Mouse (Mus musculus): ENCODE measurements around the gene Tmem17. TPM values are rescaled to one million over a fixed set of nuclear protein-coding genes. Genes with fewer than 3 reads are reported as not detected.

Tmem17 gene
- polyA plus RNA-seq, 1 experiment from 2014 or later = 16.1 TPM

- peaks cover 4% of the 10 kb centered on the region; the same call in 1 of the 2 replicates for H3K4me1 ChIP-seq (replicated peaks; ENCODE audit: control insufficient read depth, insufficient read depth, low read length)
- no peak overlapping the region for H3K4me2 ChIP-seq (ENCODE audit: low read depth, low read length)
- WGBS = 57% methylated on average over 9 of the region's 9 CpGs
- no peaks in the 10 kb centered on the region for H3K27me3 ChIP-seq (ENCODE audit: control insufficient read depth, insufficient read depth, low read depth, low read length)
- H3K9me3 ChIP-seq (ENCODE audit: control insufficient read depth, low read length) = no peaks in the 10 kb centered on the region
- no peak overlapping the region for H3K9ac ChIP-seq (ENCODE audit: low read length)
- no peak overlapping the region for H3K4me3 ChIP-seq (ENCODE audit: low read length)
- H3K36me3 ChIP-seq (ENCODE audit: control insufficient read depth, insufficient read depth, low read length) = peaks cover 4% of the 10 kb centered on the region
- ATAC-seq (ENCODE audit: low read depth) = no peak; the same call in 1 of the 2 replicates
- no peak overlapping the region for H3K27ac ChIP-seq (ENCODE audit: low read length)
Measured at GRCm38 (mm10) chr11:22500771-22501566, 10.9 kb upstream of the Tmem17 start.

- 44% methylated on average over 11 of the region's 11 CpGs for WGBS
- peaks cover 3% of the 10 kb centered on the region; the same call in 1 of the 2 replicates for H3K36me3 ChIP-seq (ENCODE audit: control insufficient read depth, insufficient read depth, low read length)
- no peak for ATAC-seq (ENCODE audit: low read depth)
- H3K4me1 ChIP-seq (replicated peaks; ENCODE audit: control insufficient read depth, insufficient read depth, low read length) = no peaks in the 10 kb centered on the region
- H3K4me3 ChIP-seq (ENCODE audit: low read length) = peak overlapping the region; percentile 90
- H3K4me2 ChIP-seq (ENCODE audit: low read depth, low read length) = peak overlapping the region; percentile 65
- H3K27me3 ChIP-seq (ENCODE audit: control insufficient read depth, insufficient read depth, low read depth, low read length) = no peaks in the 10 kb centered on the region
- no peaks in the 10 kb centered on the region for H3K9me3 ChIP-seq (ENCODE audit: control insufficient read depth, low read length)
- peak overlapping the region; percentile 95 for H3K27ac ChIP-seq (ENCODE audit: low read length)
- H3K9ac ChIP-seq (ENCODE audit: low read length) = peak overlapping the region; percentile 96
Measured at GRCm38 (mm10) chr11:22513075-22513474, 1.2 kb downstream of the Tmem17 start.

DNA sequence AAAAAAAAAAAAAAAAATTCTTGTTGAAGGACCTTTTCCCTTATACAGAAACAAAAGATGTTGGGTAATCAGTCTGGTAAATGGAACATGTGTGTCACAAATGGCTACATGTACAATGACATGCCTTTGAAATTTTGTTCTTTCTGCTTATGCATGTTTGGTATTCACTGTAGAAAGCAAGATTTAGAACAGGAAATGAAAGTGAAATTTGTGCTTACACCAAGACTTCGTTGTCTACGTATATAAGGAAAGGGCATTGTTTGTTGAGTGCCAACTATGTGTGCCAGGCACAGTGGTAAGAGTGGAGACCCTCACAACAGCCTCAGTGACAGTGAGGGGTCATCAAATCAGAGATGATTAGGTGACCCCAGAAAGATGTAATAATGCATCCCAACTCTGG, 3.2 kb downstream of the Tmem17 start:
- Histone ChIP-seq H3K9me3 (ENCODE audit: control insufficient read depth, low read length) (no peaks in the 10 kb centered on the region), H3K27me3 (ENCODE audit: control insufficient read depth, insufficient read depth, low read depth, low read length) (no peaks in the 10 kb centered on the region), H3K4me2 (ENCODE audit: low read depth, low read length) (no peak overlapping the region), H3K36me3 (ENCODE audit: control insufficient read depth, insufficient read depth, low read length) (peaks cover 6% of the 10 kb centered on the region), H3K27ac (ENCODE audit: low read length) (no peak overlapping the region), H3K9ac (ENCODE audit: low read length) (no peak overlapping the region), H3K4me1 (replicated peaks; ENCODE audit: control insufficient read depth, insufficient read depth, low read length) (no peaks in the 10 kb centered on the region), H3K4me3 (ENCODE audit: low read length) (no peak overlapping the region)
- WGBS = 86% methylated on average over 2 of the region's 2 CpGs
- ATAC-seq (ENCODE audit: low read depth) = no peak

DNA sequence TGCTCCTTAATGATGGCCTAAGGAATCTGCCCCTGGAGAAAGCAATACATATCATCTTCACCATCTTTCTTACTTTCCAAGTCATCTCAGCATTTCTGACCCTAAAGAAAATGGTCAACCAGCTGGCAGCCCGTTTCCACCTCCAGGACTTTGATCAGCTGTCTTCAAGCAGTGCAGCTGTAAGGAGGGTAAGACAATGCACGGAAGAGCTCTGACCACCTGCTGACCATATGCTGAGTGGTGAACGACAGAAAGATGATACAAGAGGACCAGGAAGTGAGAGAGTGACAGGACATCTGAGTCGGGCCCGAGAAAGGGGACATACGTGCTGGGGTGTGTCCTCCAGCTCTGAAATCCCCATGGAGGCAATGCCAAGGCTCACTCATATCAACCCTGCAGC, 6.6 kb downstream of the Tmem17 start:
- no peak for ATAC-seq (ENCODE audit: low read depth)
- H3K4me2 ChIP-seq (ENCODE audit: low read depth, low read length) = no peak overlapping the region
- H3K4me3 ChIP-seq (ENCODE audit: low read length) = no peak overlapping the region
- WGBS = 77% methylated on average over 6 of the region's 6 CpGs
- no peak overlapping the region for H3K9ac ChIP-seq (ENCODE audit: low read length)
- no peaks in the 10 kb centered on the region for H3K9me3 ChIP-seq (ENCODE audit: control insufficient read depth, low read length)
- no peak overlapping the region for H3K27ac ChIP-seq (ENCODE audit: low read length)
- peaks cover 6% of the 10 kb centered on the region for H3K36me3 ChIP-seq (ENCODE audit: control insufficient read depth, insufficient read depth, low read length)
- H3K27me3 ChIP-seq (ENCODE audit: control insufficient read depth, insufficient read depth, low read depth, low read length) = no peaks in the 10 kb centered on the region
- H3K4me1 ChIP-seq (replicated peaks; ENCODE audit: control insufficient read depth, insufficient read depth, low read length) = no peaks in the 10 kb centered on the region

- Histone ChIP-seq H3K4me2 (ENCODE audit: low read depth, low read length) (no peak overlapping the region), H3K4me3 (ENCODE audit: low read length) (no peak overlapping the region), H3K36me3 (ENCODE audit: control insufficient read depth, insufficient read depth, low read length) (peaks cover 6% of the 10 kb centered on the region), H3K4me1 (replicated peaks; ENCODE audit: control insufficient read depth, insufficient read depth, low read length) (no peaks in the 10 kb centered on the region), H3K27ac (ENCODE audit: low read length) (no peak overlapping the region), H3K9me3 (ENCODE audit: control insufficient read depth, low read length) (no peaks in the 10 kb centered on the region), H3K9ac (ENCODE audit: low read length) (no peak overlapping the region), H3K27me3 (ENCODE audit: control insufficient read depth, insufficient read depth, low read depth, low read length) (no peaks in the 10 kb centered on the region)
- no peak for ATAC-seq (ENCODE audit: low read depth)
- 91% methylated on average over 4 of the region's 4 CpGs for WGBS
Measured at GRCm38 (mm10) chr11:22520251-22520650, 8.4 kb downstream of the Tmem17 start.

DNA sequence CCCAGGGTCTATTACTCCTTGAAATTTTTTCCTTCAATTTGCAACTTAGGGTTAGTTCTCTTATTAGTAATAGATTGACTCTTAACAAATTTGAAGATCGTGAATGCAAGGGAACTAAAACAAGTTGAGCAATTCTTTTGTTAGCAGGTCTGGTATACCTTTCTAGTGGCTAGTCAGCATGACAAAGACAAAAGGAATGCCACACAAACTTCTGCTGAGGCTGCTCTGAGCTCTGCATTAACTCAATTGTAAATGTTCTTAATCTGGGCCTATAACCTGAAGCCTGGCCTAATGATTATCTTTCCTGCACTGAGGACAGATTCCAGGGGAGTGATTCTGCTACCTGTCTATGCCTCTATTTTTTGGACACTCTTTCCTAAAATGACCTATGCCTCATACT, 12.7 kb downstream of the Tmem17 start:
- no peaks in the 10 kb centered on the region for H3K4me1 ChIP-seq (replicated peaks; ENCODE audit: control insufficient read depth, insufficient read depth, low read length)
- no peak overlapping the region for H3K4me2 ChIP-seq (ENCODE audit: low read depth, low read length)
- no peak overlapping the region for H3K4me3 ChIP-seq (ENCODE audit: low read length)
- WGBS = 92% methylated on average over 1 of the region's 1 CpGs
- no peaks in the 10 kb centered on the region for H3K27me3 ChIP-seq (ENCODE audit: control insufficient read depth, insufficient read depth, low read depth, low read length)
- H3K9ac ChIP-seq (ENCODE audit: low read length) = no peak overlapping the region
- no peak for ATAC-seq (ENCODE audit: low read depth)
- peaks cover 3% of the 10 kb centered on the region; the same call in 1 of the 2 replicates for H3K9me3 ChIP-seq (ENCODE audit: control insufficient read depth, low read length)
- no peak overlapping the region for H3K27ac ChIP-seq (ENCODE audit: low read length)
- H3K36me3 ChIP-seq (ENCODE audit: control insufficient read depth, insufficient read depth, low read length) = no peaks in the 10 kb centered on the region

GRCm38 (mm10) chr11:22540600-22540999, 28.7 kb downstream of the Tmem17 start:
- Histone ChIP-seq H3K4me3 (ENCODE audit: low read length) (no peak overlapping the region), H3K27me3 (ENCODE audit: control insufficient read depth, insufficient read depth, low read depth, low read length) (no peaks in the 10 kb centered on the region), H3K4me1 (replicated peaks; ENCODE audit: control insufficient read depth, insufficient read depth, low read length) (no peaks in the 10 kb centered on the region), H3K36me3 (ENCODE audit: control insufficient read depth, insufficient read depth, low read length) (no peaks in the 10 kb centered on the region), H3K27ac (ENCODE audit: low read length) (no peak overlapping the region), H3K4me2 (ENCODE audit: low read depth, low read length) (no peak overlapping the region), H3K9me3 (ENCODE audit: control insufficient read depth, low read length) (no peaks in the 10 kb centered on the region), H3K9ac (ENCODE audit: low read length) (no peak overlapping the region)
- 77% methylated on average over 1 of the region's 1 CpGs for WGBS
- ATAC-seq (ENCODE audit: low read depth) = no peak

DNA sequence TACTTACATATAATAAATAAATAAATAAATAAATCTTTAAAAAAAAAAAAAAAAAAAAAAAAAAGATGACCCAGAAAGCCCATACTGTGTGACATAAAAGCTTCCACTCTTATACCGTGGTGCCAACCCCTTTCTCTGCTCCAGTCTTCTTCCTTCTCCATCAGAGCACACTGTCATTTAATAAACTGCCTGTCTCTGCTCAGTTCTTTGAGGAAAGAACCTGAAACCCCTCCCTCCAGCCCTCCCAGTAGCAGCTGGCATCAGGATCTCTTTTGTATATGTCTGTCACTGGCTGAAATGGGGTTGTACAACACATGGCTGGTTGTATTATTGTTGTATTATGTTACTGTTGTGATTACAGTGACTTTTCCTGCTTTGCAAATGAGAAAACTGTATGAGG, 48.2 kb downstream of the Tmem17 start:
- 60% methylated on average over 1 of the region's 1 CpGs for WGBS
- H3K27ac ChIP-seq (ENCODE audit: low read length) = no peak overlapping the region
- no peak for ATAC-seq (ENCODE audit: low read depth)

DNA sequence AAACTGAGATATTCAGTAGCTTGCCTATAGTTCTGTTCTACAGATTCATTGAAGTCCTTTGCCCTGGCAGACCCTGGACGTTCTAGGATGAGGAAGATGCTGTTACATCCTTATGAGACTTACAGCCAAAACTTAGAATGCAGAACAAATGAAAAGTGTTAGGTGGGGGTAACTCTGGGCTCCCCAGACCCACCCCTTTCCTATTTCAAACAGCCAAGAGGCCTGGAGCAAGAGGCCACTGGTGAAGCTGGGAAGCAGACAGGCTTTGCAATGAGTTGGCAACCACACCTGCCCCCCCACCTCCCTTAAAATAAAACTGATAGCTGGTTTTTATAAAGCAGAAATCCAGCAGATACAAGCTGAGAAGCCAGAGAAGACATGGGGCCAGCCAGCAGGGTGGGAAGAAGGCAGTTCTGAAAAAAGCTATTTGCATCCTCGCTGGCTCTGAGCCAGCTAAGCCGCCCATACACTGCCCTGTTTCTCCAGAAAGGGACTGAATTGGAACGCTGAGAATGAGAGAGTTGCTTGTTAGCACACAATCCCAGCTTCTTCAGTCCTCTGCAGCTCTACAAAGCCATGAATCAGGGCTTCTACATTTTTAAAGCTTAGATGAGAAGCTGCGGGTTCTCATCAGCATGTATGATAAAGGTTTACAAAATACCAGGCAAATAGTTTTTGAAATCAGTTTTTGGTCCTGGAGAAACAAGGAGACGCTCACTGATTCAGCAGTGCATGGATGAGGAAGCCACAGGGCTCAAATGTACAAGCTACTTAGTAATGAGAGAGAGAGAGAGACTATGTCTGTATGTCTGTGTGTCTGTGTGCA, 48.8 kb downstream of the Tmem17 start:
- no peaks in the 10 kb centered on the region for H3K9me3 ChIP-seq (ENCODE audit: control insufficient read depth, low read length)
- H3K36me3 ChIP-seq (ENCODE audit: control insufficient read depth, insufficient read depth, low read length) = no peaks in the 10 kb centered on the region
- H3K4me2 ChIP-seq (ENCODE audit: low read depth, low read length) = no peak overlapping the region
- H3K4me1 ChIP-seq (replicated peaks; ENCODE audit: control insufficient read depth, insufficient read depth, low read length) = peaks cover 6% of the 10 kb centered on the region; the same call in 1 of the 2 replicates
- H3K4me3 ChIP-seq (ENCODE audit: low read length) = no peak overlapping the region
- ATAC-seq (ENCODE audit: low read depth) = peak; percentile 78
- H3K27ac ChIP-seq (ENCODE audit: low read length) = no peak overlapping the region; the same call in 1 of the 2 replicates
- no peak overlapping the region for H3K9ac ChIP-seq (ENCODE audit: low read length)
- no peaks in the 10 kb centered on the region for H3K27me3 ChIP-seq (ENCODE audit: control insufficient read depth, insufficient read depth, low read depth, low read length)
- 25% methylated on average over 6 of the region's 6 CpGs for WGBS

More for the DNA sequence above, 48.2 kb downstream of the Tmem17 start:
- Histone ChIP-seq H3K27me3 (ENCODE audit: control insufficient read depth, insufficient read depth, low read depth, low read length) (no peaks in the 10 kb centered on the region), H3K9ac (ENCODE audit: low read length) (no peak overlapping the region), H3K4me1 (replicated peaks; ENCODE audit: control insufficient read depth, insufficient read depth, low read length) (peaks cover 6% of the 10 kb centered on the region; the same call in 1 of the 2 replicates), H3K4me2 (ENCODE audit: low read depth, low read length) (no peak overlapping the region), H3K4me3 (ENCODE audit: low read length) (no peak overlapping the region), H3K9me3 (ENCODE audit: control insufficient read depth, low read length) (no peaks in the 10 kb centered on the region), H3K36me3 (ENCODE audit: control insufficient read depth, insufficient read depth, low read length) (no peaks in the 10 kb centered on the region)
